Mouse (Mus musculus): ENCODE data around the gene Mkln1.
A peak's percentile ranks its signal among the peaks of the same experiment; 100 is the strongest.

Gene Mkln1

DNA sequence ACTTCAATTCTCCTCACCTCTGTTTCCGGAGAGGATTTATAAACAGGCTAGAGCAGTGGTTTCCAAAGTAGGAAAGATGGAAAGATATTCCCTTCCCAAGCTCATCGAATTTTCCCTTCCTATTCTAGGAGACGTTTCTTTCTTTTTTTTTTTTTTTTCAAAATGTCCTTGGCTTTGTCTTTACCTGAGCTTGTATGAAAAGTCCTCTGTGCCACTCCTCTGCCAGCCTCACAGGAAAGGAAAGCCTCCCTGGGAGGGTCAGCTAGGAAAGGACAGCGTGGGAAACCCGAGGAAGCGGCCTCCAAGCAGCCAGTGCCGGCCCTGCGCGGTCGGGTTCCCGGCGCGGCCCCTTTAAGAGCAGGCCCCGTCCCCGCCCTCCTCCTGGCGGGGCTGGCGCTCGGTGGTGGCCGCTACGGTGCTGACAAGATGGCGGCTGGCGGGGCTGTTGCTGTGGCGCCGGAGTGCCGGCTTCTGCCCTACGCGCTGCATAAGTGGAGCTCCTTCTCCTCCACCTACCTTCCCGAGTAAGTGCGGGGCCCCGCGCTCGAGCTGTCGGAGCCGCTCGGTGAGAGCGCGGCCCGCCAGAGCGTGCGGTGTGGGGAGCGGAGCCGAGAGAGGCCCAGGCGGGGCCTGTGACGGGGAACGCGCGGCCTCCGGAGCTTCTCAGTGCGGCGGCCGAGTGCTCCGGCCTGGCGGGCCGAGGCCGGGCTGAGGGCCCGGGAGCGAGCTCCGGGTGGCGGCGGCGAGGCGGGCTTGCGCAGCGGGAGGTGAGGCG lies at the start of gene Mkln1:
Mkln1 (plus strand) TSS at position 305 of the 775 bp plus-strand sequence.
- DNase-seq = peak; percentile 92

DNA sequence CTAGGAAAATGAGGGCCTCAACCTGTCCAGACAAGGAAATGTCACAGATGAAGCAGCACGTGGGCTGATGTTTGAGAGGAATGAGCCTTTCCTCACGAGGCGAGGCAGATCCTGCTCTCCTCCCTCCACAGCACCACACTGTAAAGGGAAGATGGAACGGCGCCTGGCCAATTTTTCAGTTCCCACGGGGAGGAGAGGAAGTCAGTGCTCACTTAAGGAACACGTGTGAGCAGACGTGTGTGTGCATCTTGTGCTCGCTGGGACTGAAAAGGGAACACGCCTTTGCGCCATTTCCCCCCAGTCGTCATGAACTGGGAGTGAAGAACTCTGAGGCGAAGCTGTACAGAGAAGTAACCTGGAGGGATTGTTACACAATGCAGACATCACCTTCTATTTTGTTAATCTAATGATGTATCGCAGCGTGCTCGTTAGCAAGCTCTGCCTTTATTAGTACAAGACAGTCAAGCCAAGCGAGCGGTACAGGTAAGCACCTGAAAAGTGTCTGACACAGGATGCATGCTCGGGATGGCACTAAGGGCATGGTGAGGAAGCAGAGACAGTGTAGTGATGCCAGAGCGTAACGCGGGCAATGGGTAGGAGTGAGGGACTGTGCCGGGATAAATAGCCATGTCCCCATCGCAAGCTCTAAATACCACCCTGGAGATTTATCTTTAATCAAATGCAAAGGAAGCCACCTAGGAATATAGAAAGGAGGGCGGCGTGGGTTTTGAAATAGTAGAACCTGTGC lies 41.9 kb upstream of the Mkln1 start:
- DNase-seq = no peak

- no peak for DNase-seq
Observed at GRCm38 (mm10) chr6:31357286-31357685, 41.2 kb upstream of the Mkln1 start.

DNA sequence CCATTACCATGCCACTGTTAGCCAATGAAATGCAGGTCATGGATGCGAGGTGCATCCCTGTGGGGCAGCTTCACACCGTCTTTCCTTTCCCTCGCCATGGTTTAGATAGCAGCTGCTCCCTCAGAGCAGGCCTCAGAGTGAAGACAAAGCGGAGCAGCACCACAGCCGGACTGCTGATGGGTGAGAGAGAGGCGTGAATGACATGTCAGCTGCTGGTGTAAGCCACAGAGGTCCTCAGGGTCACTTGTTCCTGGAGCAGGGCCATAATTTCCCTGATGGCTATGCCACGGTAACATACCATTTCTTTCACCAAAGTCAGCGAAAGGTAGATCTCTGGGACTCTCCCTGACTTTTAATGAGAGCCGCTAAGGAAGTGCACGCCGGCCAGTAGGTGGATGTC lies 35.9 kb upstream of the Mkln1 start:
- DNase-seq = no peak

DNA sequence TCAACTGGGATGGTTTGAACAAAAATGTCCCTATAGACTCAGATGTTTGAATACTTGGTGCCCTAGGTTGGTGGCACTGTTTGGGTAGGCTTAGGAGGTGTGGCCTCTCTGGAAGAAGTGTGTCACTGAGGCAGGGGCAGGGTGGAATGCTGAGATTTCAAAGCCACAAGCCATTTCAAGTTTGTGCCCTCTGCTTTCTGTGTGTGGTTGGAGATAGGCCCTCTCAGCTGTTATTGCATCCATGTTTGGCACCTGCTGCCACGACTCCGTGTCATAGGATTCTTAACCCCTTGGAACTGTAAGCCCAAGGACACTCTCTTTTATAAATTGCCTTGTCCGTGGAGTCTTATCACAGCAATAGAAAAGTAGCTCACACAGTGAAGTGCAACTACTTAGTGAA lies 34.1 kb upstream of the Mkln1 start:
- no peak for DNase-seq

DNA sequence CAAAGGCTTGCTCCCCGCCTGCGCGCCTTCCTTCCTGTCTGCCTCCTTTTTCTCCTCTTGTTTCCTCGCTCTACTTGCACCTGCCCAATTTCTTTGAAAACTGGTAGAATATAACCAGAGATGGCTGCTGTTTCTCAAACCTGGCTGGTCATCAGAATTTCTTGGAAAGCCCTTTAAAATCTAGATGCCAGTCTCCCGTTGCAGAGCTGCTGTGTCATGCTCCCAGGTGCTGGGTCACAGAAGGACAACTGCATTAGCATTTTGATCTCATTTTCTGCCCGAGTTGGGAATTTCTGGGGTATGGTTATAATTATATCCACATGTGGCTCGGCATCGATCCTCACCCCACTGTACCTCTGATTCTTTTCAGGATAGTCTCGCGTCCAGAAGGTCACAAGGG lies 30.6 kb upstream of the Mkln1 start:
- DNase-seq = no peak

DNA sequence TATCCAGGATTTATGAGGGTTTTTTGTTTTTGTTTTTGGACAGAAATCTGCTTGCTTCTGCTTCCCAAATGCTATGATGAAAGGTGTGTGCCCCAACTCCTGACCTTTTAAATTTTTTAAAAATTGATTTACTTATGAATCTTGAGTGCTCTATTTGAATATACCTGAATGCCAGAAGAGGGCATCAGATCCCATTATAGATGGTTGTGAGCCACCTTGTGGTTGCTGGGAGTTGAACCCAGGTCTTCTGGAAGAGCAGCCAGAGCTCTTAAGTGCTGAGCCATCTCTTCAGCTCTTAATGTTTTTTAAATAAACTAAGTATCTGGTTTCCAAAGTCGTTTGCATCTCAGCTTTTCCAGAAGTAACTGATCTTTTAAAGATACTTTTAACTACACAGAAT lies 30.0 kb upstream of the Mkln1 start:
- no peak for DNase-seq

- peak; percentile 42 for DNase-seq
Observed at GRCm38 (mm10) chr6:31369875-31370274, 28.7 kb upstream of the Mkln1 start.

GRCm38 (mm10) chr6:31370550-31371061 lies 27.9 kb upstream of the Mkln1 start:
- peak; percentile 62 for DNase-seq

- peak; percentile 34 for DNase-seq
Observed at GRCm38 (mm10) chr6:31371140-31371539, 27.4 kb upstream of the Mkln1 start.

DNA sequence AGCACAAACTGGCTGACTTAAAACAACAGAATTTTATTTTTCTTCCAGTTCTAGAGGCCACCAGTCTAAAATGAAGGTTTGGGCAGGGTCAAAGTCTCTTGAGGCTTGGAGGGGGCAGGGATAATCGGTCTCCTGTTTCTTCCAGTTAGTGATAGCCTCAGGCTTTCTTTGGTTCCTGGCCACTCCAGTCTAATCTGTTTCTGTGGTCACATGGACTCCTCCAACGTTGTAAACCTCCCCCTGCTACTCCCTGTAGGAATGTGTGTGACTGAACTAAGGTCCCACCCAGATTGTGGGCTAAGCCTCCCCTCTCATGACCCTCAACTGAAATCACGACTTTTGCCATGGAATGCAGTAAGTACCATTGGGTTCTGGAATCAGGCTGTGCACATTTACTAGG lies 25.9 kb upstream of the Mkln1 start:
- peak; percentile 41 for DNase-seq

- no peak for DNase-seq
Observed at GRCm38 (mm10) chr6:31373084-31373673, 25.4 kb upstream of the Mkln1 start.

GRCm38 (mm10) chr6:31382989-31383388 lies 15.5 kb upstream of the Mkln1 start:
- no peak for DNase-seq

DNA sequence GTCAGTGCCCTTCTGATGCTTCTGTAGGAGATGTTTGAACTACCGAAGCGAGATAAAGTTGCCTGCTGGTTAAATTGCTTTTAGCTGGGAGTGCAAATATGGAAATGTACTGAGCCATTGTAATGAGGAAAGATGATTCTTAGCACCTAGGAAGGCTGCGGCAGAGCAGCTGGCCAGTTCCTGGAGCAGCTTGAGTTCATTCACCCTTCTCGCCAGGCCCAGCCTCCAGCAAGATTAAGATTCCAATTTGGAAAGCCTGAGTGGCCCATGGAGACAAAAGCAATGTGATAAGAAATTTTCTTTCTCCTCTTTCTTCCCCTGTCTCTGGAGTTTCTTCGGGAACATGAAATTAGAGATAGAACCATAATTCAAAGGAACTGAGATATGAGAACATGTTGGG lies 13.7 kb upstream of the Mkln1 start:
- DNase-seq = no peak

DNA sequence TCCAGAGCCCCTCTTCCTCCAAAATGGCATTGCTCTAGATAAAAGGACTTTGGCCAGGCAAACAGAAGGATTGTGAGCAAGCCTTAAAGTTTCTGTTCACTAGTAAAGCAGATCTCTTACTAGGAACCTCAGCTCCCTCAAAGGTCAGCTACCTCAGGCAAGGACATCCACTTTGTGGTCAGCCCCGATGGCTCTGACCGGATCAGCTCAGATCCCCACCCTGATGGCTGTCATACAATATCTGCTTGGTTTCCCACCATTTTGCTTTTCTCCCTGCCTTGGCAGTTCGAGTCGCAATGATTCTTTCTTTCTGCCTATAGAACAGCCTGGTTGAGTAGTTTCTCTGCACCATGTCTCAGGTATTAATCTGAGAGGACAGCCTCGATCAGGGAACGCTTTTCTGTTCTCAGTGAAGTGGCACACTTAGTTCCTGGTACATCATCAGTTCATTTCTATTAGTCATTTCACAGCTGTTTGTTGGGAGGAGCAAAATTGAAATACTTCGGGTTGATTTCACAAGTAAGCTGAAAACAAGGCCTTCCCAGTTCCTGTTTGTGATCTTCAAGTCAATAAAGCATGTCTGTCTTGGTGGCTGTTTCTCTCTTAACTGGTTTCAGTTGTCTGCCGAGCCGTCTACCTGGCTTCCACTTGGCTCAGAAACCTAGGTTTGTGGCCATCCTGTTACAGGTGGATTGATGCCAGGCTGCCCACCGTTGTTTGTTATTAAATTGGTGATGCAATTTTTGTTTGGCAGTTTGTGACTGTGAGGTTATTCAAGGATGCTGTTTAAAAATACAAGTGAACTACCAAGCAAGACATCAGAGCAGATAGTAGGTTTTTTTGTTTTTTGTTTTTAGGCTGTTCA lies 13.0 kb upstream of the Mkln1 start:
- no peak for DNase-seq

GRCm38 (mm10) chr6:31389716-31390115 lies 8.8 kb upstream of the Mkln1 start:
- DNase-seq = no peak

GRCm38 (mm10) chr6:31390243-31390981 lies 8.1 kb upstream of the Mkln1 start:
- DNase-seq = peak; percentile 52

DNA sequence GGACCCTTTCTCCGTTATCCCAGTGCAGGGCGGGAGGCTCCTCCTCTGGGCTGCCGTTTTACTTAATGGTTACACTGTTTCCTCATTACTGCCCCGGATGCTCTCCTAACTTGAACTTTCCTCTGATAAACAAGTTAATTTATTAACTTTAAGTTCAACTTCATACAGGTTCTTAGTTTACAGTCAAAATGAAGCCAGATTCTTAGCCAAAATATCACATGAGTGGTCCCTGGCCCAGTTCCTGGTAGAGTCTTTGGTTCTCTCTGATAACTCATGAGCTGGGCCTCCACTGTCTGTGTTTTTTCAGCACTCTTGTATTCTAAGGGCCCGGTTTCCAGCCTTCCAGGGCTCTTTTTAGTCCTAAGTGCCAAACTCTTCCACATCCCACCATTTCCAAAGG lies 5.7 kb upstream of the Mkln1 start:
- DNase-seq = peak; percentile 38

DNA sequence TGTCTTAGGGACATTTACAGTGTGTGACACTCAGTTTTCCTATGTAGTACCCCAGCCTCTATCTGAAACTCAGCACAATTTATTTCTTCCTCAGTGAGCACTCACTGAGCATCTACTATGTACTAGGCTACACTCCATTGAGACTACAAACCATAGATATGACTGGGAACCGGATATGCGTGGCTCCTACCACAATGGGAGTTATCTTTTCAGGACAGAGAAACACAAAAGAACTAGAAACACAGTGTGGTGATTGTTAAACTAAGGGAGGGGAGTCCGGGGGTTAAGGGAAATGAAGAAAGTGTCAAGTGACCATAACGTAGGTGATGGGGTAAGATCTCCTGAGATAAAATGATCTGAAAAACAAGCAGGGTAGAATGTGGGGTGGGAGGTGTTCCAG lies 2.4 kb upstream of the Mkln1 start:
- no peak for DNase-seq

GRCm38 (mm10) chr6:31397308-31397707 lies 1.2 kb upstream of the Mkln1 start:
- DNase-seq = no peak

DNA sequence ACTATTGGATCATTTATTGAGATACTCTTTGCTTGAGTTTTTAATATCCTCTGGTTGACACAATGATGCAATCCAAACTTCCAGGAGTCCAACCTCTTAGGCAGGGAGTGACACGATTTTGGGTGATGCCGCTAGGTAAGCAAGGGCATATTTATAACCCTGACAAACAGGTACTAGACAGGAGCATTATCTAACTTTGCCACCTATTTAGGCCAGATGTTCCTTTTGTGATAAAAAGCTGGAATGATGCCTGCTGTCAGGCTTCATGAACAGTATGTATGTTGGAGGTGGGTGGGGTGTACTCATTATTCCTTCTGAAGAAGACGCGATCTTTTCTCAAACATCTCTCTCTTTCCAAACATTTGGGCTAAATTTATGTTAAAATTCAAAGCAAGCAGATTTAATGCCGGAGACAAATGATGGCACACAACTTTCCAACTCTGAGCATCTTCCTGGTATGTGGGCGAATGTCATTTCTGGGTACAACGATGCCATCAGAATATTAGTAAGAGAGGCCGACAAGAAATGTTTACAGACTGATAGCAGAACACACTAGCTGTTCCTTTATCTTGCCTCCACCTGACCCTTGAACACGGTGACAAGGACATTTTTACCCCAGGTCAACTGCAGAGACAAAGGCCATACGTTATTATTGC lies 632 bp upstream of the Mkln1 start:
- no peak for DNase-seq

- DNase-seq = no peak
Observed at GRCm38 (mm10) chr6:31399206-31399549, 643 bp downstream of the Mkln1 start.

Measured in kidney, adult 18-20 months (tissue).